Mouse (Mus musculus) gastrocnemius, adult 2 months (tissue): Measurements from ENCODE around the gene Ccdc149. TPM values are rescaled to one million over a fixed set of nuclear protein-coding genes. Genes with fewer than 3 reads are reported as not detected.
A peak's percentile ranks its signal among the peaks of the same experiment; 100 is the strongest.

Experiments
- DNase-seq: peaks from one replicate; pipeline ENCODE4 v3.0.0; 2022
- H3K27ac ChIP-seq: fragments of 200-600 bp; 2 replicates; pipeline ENCODE4 v1.8.1; 2022; ENCODE audit warnings: mild to moderate bottlenecking
- H3K4me3 ChIP-seq: fragments of 200-600 bp; 2 replicates; pipeline ENCODE4 v1.8.1; 2022; ENCODE audit warnings: mild to moderate bottlenecking, moderate library complexity
- CTCF ChIP-seq: fragments of 200-600 bp; IDR thresholded peaks from 2 replicates; pipeline ENCODE4 v1.8.1; 2022; ENCODE audit warnings: antibody characterized with exemption, mild to moderate bottlenecking, moderate library complexity
- intact Hi-C: fragments of 180-260 bp; cut with DNase I; formaldehyde crosslinking; loops from one replicate; pipeline ENCODE4 v1.15.1; 2025
- long read RNA-seq, 2 experiments: library from polyadenylated mRNA; stranded (forward); transcript quantifications; one replicate each; pipeline ENCODE4 v2.0.0; 2021
- total RNA-seq, 2 experiments: library from RNA; stranded (reverse); gene quantifications; 2 replicates each; pipeline ENCODE4 v1.2.3; 2021

The Ccdc149 gene
- 1 to 10 TPM; 1.2 to 1.6 TPM for total RNA-seq
- long read RNA-seq, experiment 1, partial matches to known transcripts: 1 of 4 reads
- long read RNA-seq, experiment 1, other reads (novel, unspliced or antisense): 0 of 4 reads
- long read RNA-seq, experiment 2, partial matches to known transcripts: 1 of 2 reads
- long read RNA-seq, experiment 2, other reads (novel, unspliced or antisense): 0 of 2 reads

DNA sequence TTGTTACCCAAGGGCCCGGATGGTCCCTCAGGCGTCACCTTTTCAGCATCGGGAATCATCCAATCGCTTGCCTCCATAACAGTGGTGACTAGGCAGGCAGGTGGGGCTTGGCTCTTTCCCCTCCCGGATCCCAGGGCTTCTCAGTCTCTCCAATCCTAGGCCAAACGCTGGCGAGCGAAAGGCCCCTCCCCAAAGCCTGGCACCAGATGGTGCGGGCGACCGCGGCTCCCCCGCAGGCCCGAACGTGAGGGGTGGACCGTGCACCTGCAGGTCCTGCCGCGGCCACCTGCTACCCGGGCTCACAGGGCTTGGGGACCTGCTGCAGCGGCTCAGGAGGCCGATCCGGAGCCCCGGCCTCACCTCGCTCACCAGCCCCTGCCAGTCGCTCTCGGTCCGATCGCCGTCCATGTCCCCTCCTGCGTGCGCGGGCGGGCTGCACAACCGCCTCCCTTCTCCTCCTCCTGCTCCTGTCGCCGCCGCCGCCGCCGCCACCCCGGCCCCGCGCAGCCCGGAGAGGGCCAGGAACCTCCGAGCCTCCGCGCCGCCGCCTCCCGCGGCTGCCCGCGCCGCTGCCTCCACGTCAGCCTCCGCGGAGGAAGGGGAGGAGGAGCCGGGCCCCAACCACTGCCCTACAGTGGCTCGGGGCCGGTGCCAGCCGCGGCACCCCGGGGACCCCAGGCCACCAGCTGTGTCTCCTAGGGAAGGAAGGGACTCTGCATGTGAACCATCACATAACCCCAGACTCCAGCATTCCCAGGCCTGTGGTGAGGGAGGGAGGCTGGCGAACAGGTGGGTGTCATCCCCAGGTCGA lies at the start of gene Ccdc149:
TSS of gene Ccdc149 (minus strand) at position 531 of the 811 bp plus-strand sequence.
- no peak for TF ChIP-seq CTCF
- peak; percentile 61 for DNase-seq
- Histone ChIP-seq H3K27ac (peak within 1 kb of the TSS; percentile 82), H3K4me3 (peak within 1 kb of the TSS; percentile 89)
- intact Hi-C loops: no loop called here

- TF ChIP-seq CTCF: no peak
- H3K27ac ChIP-seq: no peak overlapping the region
Observed at GRCm38 (mm10) chr5:52519921-52520320, 48.6 kb upstream of the Ccdc149 start.

DNA sequence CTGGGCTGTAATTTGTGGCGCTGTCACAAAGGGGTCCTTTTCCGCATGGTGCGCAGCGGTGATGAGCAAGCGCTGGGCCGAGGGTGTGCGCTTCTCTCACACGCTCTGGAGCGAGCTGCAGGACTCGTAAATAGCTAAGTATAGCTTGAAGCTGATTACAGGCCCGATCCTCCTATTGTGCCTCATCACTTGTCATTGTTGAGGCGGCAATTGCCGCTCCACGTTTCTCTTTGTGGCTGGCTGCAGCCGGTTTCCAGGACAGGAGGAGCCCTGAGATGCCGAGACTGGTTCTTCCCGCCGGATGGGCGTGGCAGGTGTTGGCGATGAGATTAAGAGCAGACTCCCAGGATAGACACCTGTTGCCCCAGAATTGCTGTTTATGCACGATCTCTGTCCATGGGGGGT lies 44.8 kb upstream of the Ccdc149 start:
- Histone ChIP-seq H3K27ac (no peak overlapping the region), H3K4me3 (peak overlapping the region; percentile 61)
- no peak for DNase-seq
- no peak for TF ChIP-seq CTCF
- intact Hi-C loops: loop anchor here (10.0 kb wide), 1 partner anchor 299 kb away; no protein-coding TSS in a partner anchor

More at GRCm38 (mm10) chr5:52519921-52520320, 48.6 kb upstream of the Ccdc149 start:
- no peak for DNase-seq
- no peak overlapping the region for H3K4me3 ChIP-seq
- intact Hi-C loops: loop anchor here (10.0 kb wide), 1 partner anchor 295 kb away; no protein-coding TSS in a partner anchor

DNA sequence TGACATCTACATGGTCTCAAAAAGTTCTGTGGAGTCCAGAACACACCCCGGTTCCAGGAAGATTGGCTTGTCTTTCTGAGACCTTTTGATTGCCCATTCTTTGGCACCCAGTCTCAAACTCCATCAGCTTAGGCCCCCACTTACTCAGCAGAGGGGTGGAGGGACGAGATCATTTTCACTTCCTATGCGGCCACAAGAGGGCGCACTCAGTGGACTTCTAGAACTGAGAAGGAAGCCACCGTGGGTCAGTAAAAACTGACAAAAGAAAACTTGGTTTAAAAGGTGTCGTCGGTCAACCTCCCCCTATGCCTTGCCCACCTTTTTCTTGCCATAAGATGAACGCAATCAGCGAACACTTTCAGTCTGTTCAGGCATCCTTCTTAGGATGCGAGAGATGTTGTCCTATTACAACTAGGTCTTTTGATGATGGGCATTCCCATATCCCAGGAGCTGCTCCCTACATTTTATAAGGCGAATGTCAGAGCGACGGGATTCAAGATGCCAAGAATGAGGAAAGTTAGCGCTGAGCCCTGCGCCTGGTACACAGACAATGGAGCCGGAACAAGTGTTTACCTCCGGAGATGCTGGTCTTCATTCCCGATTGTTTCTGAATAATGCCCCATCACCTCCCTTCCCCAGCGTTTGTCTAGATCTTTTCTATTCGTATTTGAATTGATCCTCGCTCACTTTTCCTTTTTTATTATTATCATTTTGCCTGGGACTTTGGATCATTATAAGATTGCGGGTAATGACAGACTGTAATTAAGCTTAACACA lies 44.1 kb upstream of the Ccdc149 start:
- intact Hi-C loops: loop anchor here (2.0 to 10.0 kb wide), 3 partner anchors 119 to 299 kb away; no protein-coding TSS in a partner anchor
- H3K27ac ChIP-seq: no peak overlapping the region
- TF ChIP-seq CTCF: peak; percentile 92
- H3K4me3 ChIP-seq: peak overlapping the region; percentile 61
- peak; percentile 81 for DNase-seq

GRCm38 (mm10) chr5:52511089-52511488 lies 39.8 kb upstream of the Ccdc149 start:
- no peak overlapping the region for H3K4me3 ChIP-seq
- intact Hi-C loops: loop anchor here (10.0 kb wide), 1 partner anchor 304 kb away; no protein-coding TSS in a partner anchor
- no peak for DNase-seq
- no peak for TF ChIP-seq CTCF
- H3K27ac ChIP-seq: no peak overlapping the region

DNA sequence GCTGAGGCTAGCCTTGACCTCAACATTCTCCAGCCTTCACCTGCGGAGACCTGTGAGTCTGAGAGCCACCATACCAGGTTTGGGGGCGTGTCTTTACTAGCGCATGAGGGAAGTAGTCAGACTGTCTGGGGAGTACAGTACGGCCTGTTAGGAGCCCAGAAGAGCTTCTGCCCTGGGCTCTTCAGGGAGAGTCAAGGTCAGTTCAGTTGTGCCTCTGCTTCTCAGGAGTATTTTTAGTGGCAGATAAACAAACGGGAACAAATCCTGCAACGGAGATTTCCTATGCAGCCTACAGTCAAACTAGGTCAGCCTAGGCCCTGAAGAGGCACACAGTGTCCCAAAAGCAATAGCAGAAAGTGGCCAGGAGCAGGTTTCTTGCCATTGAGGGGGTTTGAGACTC lies 38.1 kb upstream of the Ccdc149 start:
- no peak for DNase-seq
- intact Hi-C loops: no loop called here
- Histone ChIP-seq H3K27ac (peak overlapping the region; percentile 24; the same call in 1 of the 2 replicates), H3K4me3 (no peak overlapping the region)
- TF ChIP-seq CTCF: no peak

DNA sequence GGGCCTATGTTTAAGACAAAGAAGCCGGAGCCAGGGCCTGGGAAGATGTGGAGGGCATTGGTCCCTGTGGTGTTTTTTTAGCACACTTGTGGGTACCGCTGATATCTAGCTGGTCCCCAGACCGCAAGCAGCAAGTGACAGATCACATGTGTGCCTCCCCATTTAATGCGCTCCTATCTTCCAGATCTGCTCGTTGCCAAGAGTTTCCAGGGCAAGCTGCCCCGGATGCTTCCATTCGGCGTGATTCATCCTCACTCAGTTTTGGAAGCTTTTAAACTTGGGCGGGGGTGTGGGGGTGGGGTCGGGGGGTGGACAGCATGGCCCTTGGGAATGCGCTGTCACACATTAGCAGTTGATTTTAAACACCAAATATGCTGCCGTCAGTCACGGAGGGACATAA lies 33.3 kb upstream of the Ccdc149 start:
- Histone ChIP-seq H3K27ac (no peak overlapping the region), H3K4me3 (peak overlapping the region; percentile 42)
- peak; percentile 59 for DNase-seq
- TF ChIP-seq CTCF: no peak
- intact Hi-C loops: no loop called here

GRCm38 (mm10) chr5:52504148-52504547 lies 32.8 kb upstream of the Ccdc149 start:
- Histone ChIP-seq H3K4me3 (peak overlapping the region; percentile 42), H3K27ac (no peak overlapping the region)
- intact Hi-C loops: no loop called here
- no peak for TF ChIP-seq CTCF
- DNase-seq: peak; percentile 22

- DNase-seq: no peak
- Histone ChIP-seq H3K4me3 (no peak overlapping the region), H3K27ac (no peak overlapping the region)
- no peak for TF ChIP-seq CTCF
- intact Hi-C loops: no loop called here
Observed at GRCm38 (mm10) chr5:52495671-52496070, 24.4 kb upstream of the Ccdc149 start.

GRCm38 (mm10) chr5:52491496-52491895 lies 20.2 kb upstream of the Ccdc149 start:
- DNase-seq: no peak
- H3K4me3 ChIP-seq: no peak overlapping the region
- intact Hi-C loops: no loop called here
- no peak overlapping the region for H3K27ac ChIP-seq
- TF ChIP-seq CTCF: no peak

- TF ChIP-seq CTCF: no peak
- intact Hi-C loops: no loop called here
- H3K27ac ChIP-seq: no peak overlapping the region
Observed at GRCm38 (mm10) chr5:52487559-52488430, 16.5 kb upstream of the Ccdc149 start.

GRCm38 (mm10) chr5:52476826-52477225 lies 5.5 kb upstream of the Ccdc149 start:
- intact Hi-C loops: no loop called here
- no peak for DNase-seq
- H3K27ac ChIP-seq: peak overlapping the region; percentile 78
- peak overlapping the region; percentile 69 for H3K4me3 ChIP-seq
- no peak for TF ChIP-seq CTCF

More at GRCm38 (mm10) chr5:52487559-52488430, 16.5 kb upstream of the Ccdc149 start:
- no peak for DNase-seq
- no peak overlapping the region for H3K4me3 ChIP-seq
